Mouse (Mus musculus): Measurements from ENCODE around the gene Olfr697.
"Not testable (repeated sequence)": the region's sequence is repeated elsewhere in the genome, so short reads cannot be mapped to it uniquely, and the experiment has no call there.

The Olfr697 gene

DNA sequence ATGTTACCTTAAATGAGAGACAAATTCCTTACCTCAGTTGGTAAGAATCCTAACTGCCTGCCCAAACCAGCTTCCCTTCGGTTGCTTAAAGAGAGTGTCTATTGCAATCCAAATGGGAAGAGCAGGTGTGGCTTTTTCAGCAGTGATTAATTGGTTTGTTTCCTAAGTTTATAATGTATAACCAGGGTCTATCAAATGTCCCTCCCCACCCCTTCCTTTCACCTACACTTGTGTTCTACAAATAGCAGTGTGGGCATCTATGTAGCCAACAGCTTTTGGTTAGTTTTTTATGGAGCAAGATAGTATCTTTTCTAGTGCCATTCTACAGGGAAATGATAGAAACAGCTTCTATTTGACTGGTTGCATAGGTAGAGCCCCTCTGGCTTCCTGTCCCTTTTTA, at the start of gene Olfr697:
TSS of gene Olfr697 (minus strand) at position 101 of the 400 bp plus-strand sequence.
- DNase-seq: no peak

DNA sequence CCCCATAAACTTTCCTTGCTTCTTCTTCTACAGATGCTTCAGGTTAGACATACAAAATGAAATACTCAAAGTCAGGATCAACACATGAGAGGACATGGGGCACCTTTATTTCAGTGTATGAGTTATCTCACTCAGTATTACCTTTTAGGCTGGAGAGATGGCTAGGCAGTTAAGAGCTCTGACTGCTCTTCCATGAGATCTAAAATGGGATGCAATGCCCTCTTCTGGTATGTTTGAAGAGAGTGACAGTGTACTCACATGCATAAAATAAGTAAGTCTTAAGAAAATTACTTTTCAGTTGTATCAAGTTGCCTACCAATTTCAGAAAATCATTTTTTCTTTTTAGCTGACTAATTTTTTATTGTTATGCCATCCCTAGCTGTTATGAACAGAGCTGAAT, 46.1 kb upstream of the Olfr697 start:
- no peak for DNase-seq

DNA sequence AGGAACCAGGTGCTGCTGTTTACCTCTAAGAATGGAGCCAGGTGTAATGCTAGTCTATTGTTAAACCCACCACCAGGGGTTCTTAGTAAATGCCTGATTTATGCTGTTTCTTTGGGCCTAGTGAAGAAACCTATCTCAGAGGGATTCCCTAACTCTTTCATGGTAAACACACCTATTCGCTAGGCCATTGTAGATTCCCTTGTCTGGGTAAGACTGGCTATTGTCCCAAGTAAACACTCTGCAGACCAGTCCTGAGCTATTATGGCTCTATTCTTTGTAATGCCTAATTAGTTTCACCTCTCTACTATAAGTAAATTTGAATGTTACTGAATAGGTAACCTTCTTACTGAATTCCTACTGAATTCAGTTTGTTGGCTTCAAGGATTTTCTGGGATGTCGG, 18.8 kb upstream of the Olfr697 start:
- DNase-seq: not testable (repeated sequence)

- no peak for DNase-seq
Measured at GRCm38 (mm10) chr7:106758800-106759199, 16.6 kb upstream of the Olfr697 start.

DNA sequence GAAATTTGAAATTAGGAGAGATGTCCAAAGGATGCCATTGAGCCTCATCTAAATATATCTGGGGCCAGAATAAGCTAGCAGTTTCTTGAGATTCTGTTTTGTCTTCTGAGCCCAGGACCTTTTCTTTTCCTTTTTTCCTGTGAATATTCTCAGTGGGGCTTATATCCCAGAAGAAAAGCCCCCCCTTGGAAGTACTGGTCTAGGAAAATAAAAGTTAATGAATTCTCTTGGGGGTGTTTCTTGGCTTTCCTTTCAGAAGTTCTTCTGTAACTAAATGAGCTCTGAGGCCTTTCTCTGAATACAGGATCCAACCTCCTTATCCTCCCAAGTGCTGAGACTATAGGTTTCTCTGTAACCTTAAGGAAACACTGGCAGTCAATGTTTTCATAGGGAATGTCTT, 13.1 kb upstream of the Olfr697 start, which contains the start of gene Olfr698:
TSS of gene Olfr698 (minus strand) at position 101 of the 400 bp plus-strand sequence.
- no peak for DNase-seq

DNA sequence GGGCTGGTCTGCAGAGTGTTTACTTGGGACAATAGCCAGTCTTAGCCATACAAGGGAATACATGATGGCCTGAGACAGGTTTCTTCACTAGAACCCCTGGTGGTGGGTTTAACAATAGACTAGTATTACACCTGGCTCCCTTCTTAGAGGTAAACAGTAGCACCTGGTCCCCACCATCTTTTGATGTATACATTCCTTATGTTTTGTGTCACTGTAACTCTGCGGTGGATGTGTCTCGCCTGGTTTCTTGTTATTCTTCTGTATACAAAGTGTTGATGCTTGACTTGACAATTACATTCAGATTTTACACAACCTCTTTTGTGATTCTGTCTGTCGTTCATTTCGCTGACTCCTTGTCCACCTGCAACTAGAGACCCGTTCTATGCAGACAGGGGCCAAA, 3.6 kb upstream of the Olfr697 start:
- DNase-seq: no peak

- DNase-seq: no peak
Measured at GRCm38 (mm10) chr7:106737028-106737427, 5.2 kb downstream of the Olfr697 start.

DNA sequence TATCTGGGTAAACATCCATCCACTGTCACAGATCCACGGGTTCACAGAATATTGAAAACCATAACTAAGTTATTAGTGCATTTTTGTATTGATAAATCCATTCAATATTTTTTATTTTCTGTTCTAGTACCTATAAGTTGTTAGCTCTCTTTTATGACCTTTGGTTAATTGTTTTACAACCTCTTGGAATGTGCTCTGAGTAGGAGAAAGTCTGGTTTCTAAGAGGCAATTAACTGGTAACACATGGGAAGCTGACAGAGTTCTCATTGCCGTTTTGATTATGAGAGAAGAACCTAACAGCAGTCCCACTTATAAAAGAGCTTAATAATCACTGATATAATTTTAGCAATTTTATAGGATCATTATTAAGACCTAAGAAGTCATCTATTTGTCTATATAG, 8.5 kb downstream of the Olfr697 start:
- DNase-seq: no peak

GRCm38 (mm10) chr7:106725654-106726053, 16.6 kb downstream of the Olfr697 start:
- DNase-seq: not testable (repeated sequence)

- no peak for DNase-seq
Measured at GRCm38 (mm10) chr7:106716296-106716695, 25.9 kb downstream of the Olfr697 start, which contains the start of gene Olfr695. Olfr695 (minus strand) TSS chr7:106716396.

DNA sequence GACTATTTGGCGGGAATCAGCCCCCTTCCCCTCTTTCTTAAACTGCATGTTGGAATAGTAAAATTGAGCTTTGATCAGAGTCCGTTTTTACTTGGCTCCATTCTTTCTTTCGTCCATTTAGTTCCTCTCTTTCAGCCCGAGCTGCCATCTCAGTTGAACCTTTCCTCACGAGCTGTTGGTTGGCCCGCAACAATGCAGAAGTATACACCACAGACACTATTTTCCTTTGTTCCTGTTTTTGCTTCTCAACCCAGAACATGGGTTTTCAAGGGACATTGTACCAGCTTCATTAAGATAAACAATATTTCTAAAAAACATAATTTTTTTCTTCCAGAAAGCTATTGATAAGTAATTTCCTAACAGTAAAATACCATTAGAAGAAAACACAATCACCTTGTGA, 30.8 kb downstream of the Olfr697 start:
- no peak for DNase-seq

DNA sequence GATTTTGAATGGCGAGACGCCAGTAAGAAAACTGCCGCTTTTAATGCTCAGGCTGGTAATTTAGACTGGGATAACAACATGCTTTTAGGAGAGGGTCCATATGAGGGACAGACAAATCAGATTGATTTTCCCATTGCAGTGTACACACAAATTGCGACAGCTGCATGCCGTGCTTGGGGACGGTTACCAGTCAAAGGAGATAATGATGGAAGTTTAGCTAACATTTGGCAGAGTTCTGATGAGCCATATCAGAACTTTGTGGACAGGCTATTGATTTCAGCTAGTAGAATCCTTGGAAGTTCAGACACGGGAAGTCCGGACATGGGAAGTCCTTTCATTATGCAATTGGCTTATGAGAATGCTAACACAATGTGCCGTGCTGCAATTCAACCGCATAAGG, 34.5 kb downstream of the Olfr697 start:
- DNase-seq: not testable (repeated sequence)

GRCm38 (mm10) chr7:106696891-106697290, 45.4 kb downstream of the Olfr697 start:
- no peak for DNase-seq

- no peak for DNase-seq
Measured at GRCm38 (mm10) chr7:106692976-106693375, 49.3 kb downstream of the Olfr697 start.

DNA sequence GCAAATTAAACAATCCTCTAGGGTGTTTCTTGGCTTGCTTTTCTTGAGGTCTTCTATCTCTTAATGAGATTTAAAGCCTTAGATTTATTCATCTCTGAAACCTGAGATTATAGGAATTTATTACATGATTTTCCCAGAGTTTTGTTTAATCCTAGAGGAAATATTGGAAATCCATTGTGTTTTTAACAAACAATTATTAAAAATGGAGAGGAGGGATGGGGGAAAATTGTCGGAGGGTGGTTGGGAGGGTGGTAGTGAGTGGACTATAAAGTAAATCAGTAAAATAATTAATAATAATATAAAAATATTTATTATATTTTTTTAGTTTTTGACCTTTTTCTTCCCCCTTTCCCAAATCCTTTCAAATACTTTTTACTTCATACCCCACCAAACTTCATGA, 50.5 kb downstream of the Olfr697 start, which contains the start of gene Olfr694:
TSS of gene Olfr694 (minus strand) at position 101 of the 400 bp plus-strand sequence.
- DNase-seq: no peak
